Mouse (Mus musculus): ENCODE results near the gene Epdr1. TPM values are rescaled to one million over a fixed set of nuclear protein-coding genes. Genes with fewer than 3 reads are reported as not detected.

Gene Epdr1
- 18.6 and 25.3 TPM in 2 replicates for polyA plus RNA-seq (2015; fragmentation: Nextera tagmentation; extraction: Ambion mirVana)

DNA sequence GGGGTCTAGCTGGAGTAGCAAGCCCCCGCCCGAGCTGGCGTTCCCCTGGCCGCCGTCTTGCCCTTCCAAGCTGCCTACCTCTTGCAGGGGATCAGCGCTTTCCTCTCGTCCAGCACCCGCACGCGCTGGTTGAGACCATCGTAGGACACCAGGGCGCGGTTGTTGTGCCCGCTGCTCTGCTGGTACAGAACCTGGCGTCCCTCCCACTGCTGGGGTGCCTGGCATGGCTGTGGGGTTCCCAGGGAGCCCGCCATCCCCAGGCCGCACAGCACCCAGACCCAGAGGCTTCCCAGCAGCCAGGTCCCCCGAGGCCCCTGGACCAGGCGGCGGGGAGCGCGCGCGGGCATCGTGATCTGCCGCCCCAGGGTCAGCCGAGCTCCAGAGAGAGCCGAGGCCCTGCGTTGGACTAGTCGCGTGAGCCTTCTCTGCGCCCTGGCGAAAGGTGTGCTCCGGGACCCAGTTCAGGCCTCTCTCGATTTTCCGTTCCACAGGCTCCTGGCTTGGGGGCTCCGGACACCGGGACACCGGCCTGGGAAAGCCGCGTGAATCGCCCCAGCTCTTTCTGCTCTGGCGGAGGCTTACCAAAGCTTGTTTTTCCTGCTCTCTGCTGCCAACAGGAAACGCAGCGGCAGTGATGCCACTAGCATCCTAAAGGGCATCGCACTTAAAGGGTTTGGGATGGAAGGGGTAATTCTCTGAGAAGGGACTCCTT, at the start of gene Epdr1:
TSS of gene Epdr1 (minus strand) at position 712 of the 712 bp plus-strand sequence.
- no peaks in the 10 kb centered on the region for H3K9me3 ChIP-seq (replicated peaks; ENCODE audit: control insufficient read depth, low read length, poor library complexity, severe bottlenecking)
- H3K9ac ChIP-seq (ENCODE audit: low read depth, low read length) = peak within 1 kb of the TSS; percentile 98
- H3K27me3 ChIP-seq (ENCODE audit: control insufficient read depth, insufficient read depth, low read depth, low read length) = no peaks in the 10 kb centered on the region; the same call in 1 of the 2 replicates
- peaks cover 26% of the 10 kb centered on the region for H3K4me1 ChIP-seq (ENCODE audit: control insufficient read depth, insufficient read depth, low read length)
- H3K4me2 ChIP-seq (ENCODE audit: low read length) = peak within 1 kb of the TSS; percentile 85
- no peaks in the 10 kb centered on the region for H3K36me3 ChIP-seq (ENCODE audit: control insufficient read depth, insufficient read depth, low read length)
- WGBS = under 1% methylated on average over 46 of the region's 46 CpGs
- peak within 1 kb of the TSS; percentile 94 for H3K27ac ChIP-seq (ENCODE audit: low read length)
- ATAC-seq = peak; percentile 91
- peak within 1 kb of the TSS; percentile 92 for H3K4me3 ChIP-seq (ENCODE audit: low read depth, low read length)

DNA sequence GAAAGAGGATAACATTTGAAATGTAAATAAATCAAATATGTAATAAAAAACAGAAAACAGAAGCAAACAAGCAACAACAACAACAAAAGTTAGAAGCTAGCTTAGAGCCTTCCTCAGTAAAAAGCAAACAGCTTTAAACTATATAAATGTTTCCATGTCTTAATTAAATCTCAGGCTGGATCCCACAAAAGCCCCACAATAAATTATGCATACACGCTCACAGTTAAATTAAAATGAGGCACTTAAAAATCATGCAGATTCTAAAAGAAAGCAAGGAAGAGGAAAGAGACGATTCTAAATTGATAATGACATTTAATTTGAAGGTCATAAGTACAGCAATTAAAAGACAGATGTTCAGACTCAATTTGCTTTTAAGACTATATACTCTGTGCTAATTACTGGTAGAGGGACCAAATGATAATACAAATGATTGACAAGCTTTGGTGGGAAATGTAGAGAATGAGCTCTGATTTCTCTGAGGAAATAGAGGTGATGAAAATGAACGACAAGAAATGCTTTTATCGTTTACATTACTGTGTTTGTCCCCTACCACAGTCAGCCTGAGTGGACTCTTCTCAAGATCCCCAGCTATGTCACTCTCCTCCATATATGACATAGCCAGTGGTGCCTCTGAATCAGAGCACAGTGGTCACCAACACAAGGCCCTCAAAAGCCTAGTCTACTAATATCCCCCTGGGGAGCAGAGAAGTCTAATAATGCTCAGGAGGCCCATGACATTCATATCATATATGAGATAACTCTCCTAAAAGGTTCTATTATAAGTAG, 48.8 kb upstream of the Epdr1 start:
- H3K4me3 ChIP-seq (ENCODE audit: low read depth, low read length) = no peak overlapping the region
- ATAC-seq = no peak
- no peak overlapping the region for H3K27ac ChIP-seq (ENCODE audit: low read length)
- H3K36me3 ChIP-seq (ENCODE audit: control insufficient read depth, insufficient read depth, low read length) = no peaks in the 10 kb centered on the region
- no peaks in the 10 kb centered on the region for H3K27me3 ChIP-seq (ENCODE audit: control insufficient read depth, insufficient read depth, low read depth, low read length)
- no peaks in the 10 kb centered on the region for H3K9me3 ChIP-seq (replicated peaks; ENCODE audit: control insufficient read depth, low read length, poor library complexity, severe bottlenecking)
- 62% methylated on average over 4 of the region's 4 CpGs for WGBS
- H3K4me2 ChIP-seq (ENCODE audit: low read length) = no peak overlapping the region
- no peak overlapping the region for H3K9ac ChIP-seq (ENCODE audit: low read depth, low read length)
- H3K4me1 ChIP-seq (ENCODE audit: control insufficient read depth, insufficient read depth, low read length) = no peaks in the 10 kb centered on the region

DNA sequence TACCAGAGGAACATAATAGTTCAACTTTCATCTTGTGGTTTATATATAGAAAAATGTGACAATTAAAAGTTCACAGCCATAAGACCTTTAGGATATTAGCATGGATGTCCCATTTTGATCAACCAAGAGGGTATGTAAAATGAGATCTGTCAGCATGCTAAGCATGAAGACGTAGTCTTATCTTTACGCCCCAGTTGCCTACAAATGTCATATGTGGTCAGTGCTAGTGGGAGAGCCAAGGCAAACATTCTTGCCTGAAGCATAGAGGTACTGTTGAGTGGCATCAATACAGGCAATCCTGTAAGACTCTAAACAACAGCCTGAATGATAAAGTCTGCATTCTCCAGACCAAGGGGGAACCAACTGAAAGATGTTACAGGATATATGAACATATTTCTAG, 32.7 kb upstream of the Epdr1 start:
- H3K9me3 ChIP-seq (replicated peaks; ENCODE audit: control insufficient read depth, low read length, poor library complexity, severe bottlenecking) = no peaks in the 10 kb centered on the region
- H3K27ac ChIP-seq (ENCODE audit: low read length) = no peak overlapping the region
- no peak for ATAC-seq
- H3K36me3 ChIP-seq (ENCODE audit: control insufficient read depth, insufficient read depth, low read length) = no peaks in the 10 kb centered on the region
- H3K4me1 ChIP-seq (ENCODE audit: control insufficient read depth, insufficient read depth, low read length) = no peaks in the 10 kb centered on the region
- H3K4me3 ChIP-seq (ENCODE audit: low read depth, low read length) = no peak overlapping the region
- WGBS = 89% methylated on average over 2 of the region's 2 CpGs
- H3K4me2 ChIP-seq (ENCODE audit: low read length) = no peak overlapping the region
- H3K9ac ChIP-seq (ENCODE audit: low read depth, low read length) = no peak overlapping the region
- no peaks in the 10 kb centered on the region for H3K27me3 ChIP-seq (ENCODE audit: control insufficient read depth, insufficient read depth, low read depth, low read length)

DNA sequence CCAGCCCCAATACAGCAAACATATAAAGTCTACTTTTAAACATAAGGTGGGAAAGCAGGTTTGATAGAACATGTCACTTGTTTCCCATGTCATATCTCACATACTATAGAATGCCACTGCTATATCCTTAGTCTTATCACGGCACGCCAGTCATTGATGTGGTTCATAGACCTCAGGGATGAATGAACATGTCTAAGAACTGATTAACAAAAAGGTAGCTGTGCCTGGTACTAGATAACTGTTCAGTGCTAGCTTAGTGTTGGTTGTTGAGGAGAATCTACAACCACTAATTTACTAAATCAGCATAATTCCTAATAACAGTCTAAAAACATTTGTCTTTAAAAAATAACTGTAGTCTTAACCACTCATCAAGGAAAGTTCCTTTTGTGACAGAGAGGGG, 30.1 kb upstream of the Epdr1 start:
- Histone ChIP-seq H3K9me3 (replicated peaks; ENCODE audit: control insufficient read depth, low read length, poor library complexity, severe bottlenecking) (no peaks in the 10 kb centered on the region), H3K27ac (ENCODE audit: low read length) (no peak overlapping the region), H3K36me3 (ENCODE audit: control insufficient read depth, insufficient read depth, low read length) (no peaks in the 10 kb centered on the region), H3K9ac (ENCODE audit: low read depth, low read length) (no peak overlapping the region), H3K27me3 (ENCODE audit: control insufficient read depth, insufficient read depth, low read depth, low read length) (no peaks in the 10 kb centered on the region), H3K4me2 (ENCODE audit: low read length) (no peak overlapping the region), H3K4me3 (ENCODE audit: low read depth, low read length) (no peak overlapping the region), H3K4me1 (ENCODE audit: control insufficient read depth, insufficient read depth, low read length) (no peaks in the 10 kb centered on the region)
- WGBS = 94% methylated on average over 2 of the region's 2 CpGs
- ATAC-seq = no peak

DNA sequence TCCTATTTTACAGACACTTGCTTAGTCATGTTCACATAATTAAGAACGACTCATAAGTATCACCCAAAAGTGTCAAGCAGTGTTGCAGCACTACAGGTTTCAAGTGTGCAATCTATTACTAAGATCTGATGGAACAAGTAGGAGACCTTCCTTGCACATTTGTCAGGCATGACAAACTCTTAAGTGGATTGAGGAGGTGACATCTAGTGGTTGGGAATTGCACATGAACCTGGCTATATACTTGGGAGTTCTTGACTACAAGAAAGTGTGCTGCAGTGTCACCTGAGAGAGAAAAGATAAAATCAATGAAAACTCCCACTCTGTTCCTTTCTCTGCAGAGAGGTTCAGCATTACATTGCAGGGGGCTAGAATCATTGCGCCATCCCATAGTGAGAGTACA, 24.5 kb upstream of the Epdr1 start:
- no peak overlapping the region for H3K4me2 ChIP-seq (ENCODE audit: low read length)
- H3K36me3 ChIP-seq (ENCODE audit: control insufficient read depth, insufficient read depth, low read length) = no peaks in the 10 kb centered on the region
- H3K9me3 ChIP-seq (replicated peaks; ENCODE audit: control insufficient read depth, low read length, poor library complexity, severe bottlenecking) = no peaks in the 10 kb centered on the region
- no peak overlapping the region for H3K4me3 ChIP-seq (ENCODE audit: low read depth, low read length)
- ATAC-seq = no peak
- H3K27ac ChIP-seq (ENCODE audit: low read length) = no peak overlapping the region
- no peaks in the 10 kb centered on the region for H3K4me1 ChIP-seq (ENCODE audit: control insufficient read depth, insufficient read depth, low read length)
- no peak overlapping the region for H3K9ac ChIP-seq (ENCODE audit: low read depth, low read length)
- WGBS = 85% methylated on average over 2 of the region's 2 CpGs
- no peaks in the 10 kb centered on the region for H3K27me3 ChIP-seq (ENCODE audit: control insufficient read depth, insufficient read depth, low read depth, low read length)

DNA sequence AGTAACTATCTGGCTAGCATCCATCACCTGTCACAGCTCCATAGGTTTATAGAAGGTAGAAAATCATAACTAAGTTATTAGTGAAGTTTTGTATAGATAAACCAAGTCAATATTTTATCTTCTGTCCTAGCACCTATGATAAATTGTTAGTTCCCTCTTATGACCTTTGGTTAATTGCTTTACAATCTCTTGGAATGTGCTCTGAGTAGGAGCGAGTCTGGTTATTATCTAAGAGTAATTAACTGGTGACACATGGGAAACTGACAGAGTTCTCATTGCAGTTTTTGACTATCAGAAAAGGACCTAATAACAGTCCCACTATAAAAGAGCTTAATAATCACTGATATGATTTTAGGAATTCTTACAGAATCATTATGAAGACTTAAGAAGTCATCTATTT, 23.8 kb upstream of the Epdr1 start:
- ATAC-seq = no peak
- H3K4me2 ChIP-seq (ENCODE audit: low read length) = no peak overlapping the region
- no peaks in the 10 kb centered on the region for H3K27me3 ChIP-seq (ENCODE audit: control insufficient read depth, insufficient read depth, low read depth, low read length)
- H3K4me3 ChIP-seq (ENCODE audit: low read depth, low read length) = no peak overlapping the region
- H3K9ac ChIP-seq (ENCODE audit: low read depth, low read length) = no peak overlapping the region
- H3K36me3 ChIP-seq (ENCODE audit: control insufficient read depth, insufficient read depth, low read length) = no peaks in the 10 kb centered on the region
- 97% methylated on average over 1 of the region's 1 CpGs for WGBS
- H3K4me1 ChIP-seq (ENCODE audit: control insufficient read depth, insufficient read depth, low read length) = no peaks in the 10 kb centered on the region
- H3K9me3 ChIP-seq (replicated peaks; ENCODE audit: control insufficient read depth, low read length, poor library complexity, severe bottlenecking) = no peaks in the 10 kb centered on the region
- H3K27ac ChIP-seq (ENCODE audit: low read length) = no peak overlapping the region

DNA sequence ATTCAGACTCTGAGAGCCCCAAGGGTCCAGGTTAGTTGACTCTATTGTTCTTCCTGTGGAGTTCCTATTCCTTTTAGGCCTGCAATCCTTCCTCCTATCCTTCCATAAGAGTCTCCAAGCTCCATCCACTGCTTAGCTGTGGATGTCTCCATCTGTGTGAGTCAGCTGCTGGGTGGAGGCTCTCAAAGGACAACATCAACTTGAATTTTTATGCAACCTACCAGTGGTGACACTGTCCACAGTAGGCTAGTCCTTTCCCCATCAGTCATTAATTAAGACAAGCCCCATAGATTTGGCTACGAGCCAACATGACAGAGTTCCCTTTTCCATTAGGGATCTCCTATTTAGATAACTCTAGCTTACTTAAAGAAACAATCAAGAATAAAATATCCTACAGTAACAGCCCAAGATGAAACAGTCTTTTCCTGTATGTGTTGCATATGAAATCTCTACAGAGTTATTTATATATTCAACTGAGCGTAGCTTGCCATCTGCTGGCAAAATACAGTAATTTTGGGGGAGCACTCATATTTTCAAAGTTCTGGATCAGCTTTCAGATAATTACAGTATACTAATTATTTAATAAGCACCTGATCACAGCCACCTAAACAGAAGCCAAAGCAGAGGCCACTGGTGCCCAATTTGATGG, 20.6 kb upstream of the Epdr1 start:
- Histone ChIP-seq H3K9me3 (replicated peaks; ENCODE audit: control insufficient read depth, low read length, poor library complexity, severe bottlenecking) (no peaks in the 10 kb centered on the region), H3K4me1 (ENCODE audit: control insufficient read depth, insufficient read depth, low read length) (no peaks in the 10 kb centered on the region), H3K4me3 (ENCODE audit: low read depth, low read length) (no peak overlapping the region), H3K27me3 (ENCODE audit: control insufficient read depth, insufficient read depth, low read depth, low read length) (no peaks in the 10 kb centered on the region), H3K36me3 (ENCODE audit: control insufficient read depth, insufficient read depth, low read length) (no peaks in the 10 kb centered on the region), H3K9ac (ENCODE audit: low read depth, low read length) (no peak overlapping the region), H3K4me2 (ENCODE audit: low read length) (no peak overlapping the region), H3K27ac (ENCODE audit: low read length) (no peak overlapping the region)
- 83% methylated on average over 2 of the region's 2 CpGs for WGBS
- ATAC-seq = 0 out of 2 replicates have a peak, but pooled peaks have one; percentile 58

DNA sequence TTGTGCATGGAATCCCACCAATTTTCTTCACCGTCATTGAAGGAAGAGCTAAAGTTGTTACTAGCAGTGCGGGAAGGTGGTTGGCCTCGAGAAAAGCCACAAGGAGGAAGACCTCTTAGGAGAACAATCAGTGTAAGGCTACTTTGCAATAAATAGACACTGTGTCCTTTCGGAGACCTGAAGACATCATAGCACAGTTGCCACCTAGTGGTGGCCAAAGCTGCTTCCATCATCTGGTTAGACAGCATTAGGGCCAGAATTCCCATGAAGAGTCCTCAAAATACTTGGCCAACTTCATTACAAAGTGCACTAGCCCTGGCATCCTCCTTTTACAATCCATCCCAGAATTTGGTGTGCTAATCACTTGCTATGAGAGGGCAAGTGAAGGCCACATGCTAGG, 16.4 kb upstream of the Epdr1 start:
- no peaks in the 10 kb centered on the region for H3K36me3 ChIP-seq (ENCODE audit: control insufficient read depth, insufficient read depth, low read length)
- no peaks in the 10 kb centered on the region for H3K4me1 ChIP-seq (ENCODE audit: control insufficient read depth, insufficient read depth, low read length)
- H3K27me3 ChIP-seq (ENCODE audit: control insufficient read depth, insufficient read depth, low read depth, low read length) = no peaks in the 10 kb centered on the region
- no peak for ATAC-seq
- WGBS = 73% methylated on average over 4 of the region's 4 CpGs
- H3K9ac ChIP-seq (ENCODE audit: low read depth, low read length) = no peak overlapping the region
- H3K4me2 ChIP-seq (ENCODE audit: low read length) = no peak overlapping the region
- H3K4me3 ChIP-seq (ENCODE audit: low read depth, low read length) = no peak overlapping the region
- no peaks in the 10 kb centered on the region for H3K9me3 ChIP-seq (replicated peaks; ENCODE audit: control insufficient read depth, low read length, poor library complexity, severe bottlenecking)
- H3K27ac ChIP-seq (ENCODE audit: low read length) = no peak overlapping the region
